Mouse (Mus musculus) small intestine, adult 2 months (tissue): ENCODE measurements at regions not wholly inside any gene's neighbourhood (a gene's known extent, or its start where the extent isn't known, plus 50 kb on each side); places are given as distances from the start of the nearest gene placed in this dataset.

Experiments
- CTCF ChIP-seq: fragments of 200-500 bp; IDR thresholded peaks from 2 replicates; pipeline ENCODE4 v1.5.1; 2012; ENCODE audit warnings: low read depth, mild to moderate bottlenecking, control low read depth, inconsistent platforms, low read length, moderate library complexity, mixed read lengths; ENCODE audit not compliant: insufficient replicate concordance, insufficient read length; ENCODE audit errors: extremely low read depth
- POLR2A ChIP-seq: fragments of 200-500 bp; IDR thresholded peaks from 2 replicates; pipeline ENCODE4 v1.6.1; 2012; ENCODE audit warnings: low read depth, mild to moderate bottlenecking, control low read depth, inconsistent platforms, low read length, moderate library complexity

DNA sequence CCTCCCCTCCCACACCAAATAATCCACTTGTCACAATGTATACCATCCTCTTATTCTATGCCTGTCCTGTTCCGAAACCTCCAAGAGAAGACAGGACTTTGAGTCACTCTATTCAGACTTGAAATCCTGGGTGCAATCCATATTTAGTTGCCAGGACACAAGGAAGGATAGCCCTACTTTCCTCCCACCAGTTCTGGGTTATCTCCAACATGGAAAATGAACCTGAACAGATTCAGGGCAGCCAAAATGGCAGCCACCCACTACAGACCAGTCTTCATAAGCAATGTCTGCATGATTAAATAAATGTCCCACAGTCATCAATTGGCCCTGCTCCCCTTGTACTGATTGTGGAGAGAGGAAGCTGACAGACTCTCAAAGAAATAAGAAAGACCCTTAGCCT is 110.6 kb upstream of the Adra1d start:
- TF ChIP-seq POLR2A (no peak), CTCF (no peak)
